ENCODE assay signal across 1 mouse cellular context in the genomic region with DNA sequence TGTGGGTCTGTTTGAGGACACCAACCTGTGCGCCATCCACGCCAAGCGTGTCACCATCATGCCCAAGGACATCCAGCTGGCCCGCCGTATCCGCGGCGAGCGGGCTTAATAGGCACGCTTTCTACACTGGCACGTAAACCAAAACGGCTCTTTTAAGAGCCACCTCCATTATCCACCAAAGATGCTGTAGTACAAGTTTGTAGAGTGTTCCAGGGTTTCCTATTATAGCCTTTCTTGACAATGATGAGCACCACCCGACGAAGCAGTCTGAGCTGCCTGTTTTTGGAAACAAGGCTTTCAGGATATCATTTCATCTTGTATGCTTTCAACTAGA.
A peak's percentile ranks its signal among the peaks of the same experiment; 100 is the strongest.
TF ChIP-seq lines count a peak whose summit lies in the region.

No protein-coding gene starts in this region.

TF ChIP-seq in MEL, 35 proteins besides CTCF, POLR2A, EP300 and RAD21:
- TF ChIP-seq UBTF (IDR thresholded peaks at IDR 0.05; ENCODE audit: borderline replicate concordance, insufficient read depth, low read depth, low read length) = 0 out of 2 replicates have a peak, but pooled peaks have one; percentile 66
